Mouse (Mus musculus) bone marrow macrophage, adult 2 months (primary cell): ENCODE results near the gene Bhlhe23.

Experiments used
- CTCF ChIP-seq: IDR thresholded peaks from 2 replicates; pipeline ENCODE4 v1.5.1; 2012; ENCODE audit warnings: low read depth, mild to moderate bottlenecking, low read length, moderate library complexity
- POLR2A ChIP-seq: IDR thresholded peaks from 2 replicates; pipeline ENCODE4 v1.6.1; 2012; ENCODE audit warnings: mild to moderate bottlenecking, low read depth, low read length, borderline replicate concordance

DNA sequence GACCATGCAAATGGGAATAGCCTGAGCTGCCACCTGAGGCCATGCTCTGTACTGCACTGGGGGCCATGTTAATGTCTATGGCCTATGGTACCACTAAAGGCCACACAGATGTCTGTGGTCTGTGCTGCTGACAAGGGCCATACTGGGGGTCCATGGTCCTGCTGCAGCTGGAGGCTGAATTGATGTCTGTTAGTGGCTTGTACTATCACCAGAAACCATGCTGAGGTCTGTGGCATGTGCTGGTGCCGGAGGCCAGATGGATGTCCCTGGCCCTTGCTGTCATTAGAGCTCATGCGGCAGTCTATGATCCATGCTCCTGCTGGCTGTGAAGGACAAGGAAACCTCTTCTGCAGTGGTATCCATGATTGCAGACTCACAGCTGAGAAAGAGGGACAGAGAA, 42.8 kb upstream of the Bhlhe23 start:
- TF ChIP-seq POLR2A (no peak), CTCF (no peak)
